Mouse (Mus musculus) ES-E14 (cell line): ENCODE data around the gene Pomgnt1. TPM values are rescaled to one million over a fixed set of nuclear protein-coding genes. Genes with fewer than 3 reads are reported as not detected.

Experiments used
- DNase-seq: peaks from one replicate; pipeline ENCODE4 v3.0.0-alpha.2; 2013; ENCODE audit warnings: low read depth, low spot score
- H3K27ac ChIP-seq: 2 replicates; pipeline ENCODE4 v1.5.1; 2012; ENCODE audit warnings: low read depth, mild to moderate bottlenecking, low read length, moderate library complexity, mixed read lengths; ENCODE audit not compliant: poor library complexity, insufficient read depth, severe bottlenecking
- H3K36me3 ChIP-seq: 2 replicates; pipeline ENCODE4 v1.6.1; 2012; ENCODE audit warnings: mild to moderate bottlenecking, low read length, moderate library complexity, mixed read lengths; ENCODE audit not compliant: control insufficient read depth, poor library complexity, insufficient read depth, severe bottlenecking
- H3K4me1 ChIP-seq, 2 experiments: fragments of 150-350 bp in 1 of 2; sonication (generic) in 1 of 2; 2 replicates each; pipeline ENCODE4 v1.6.1; 2012; ENCODE audit warnings: low read length in 2 of 2, mild to moderate bottlenecking in 1 of 2, mixed read lengths in 1 of 2; ENCODE audit not compliant: control insufficient read depth in 2 of 2, insufficient read depth in 2 of 2, poor library complexity in 1 of 2
- H3K4me3 ChIP-seq, 2 experiments: fragments of 150-350 bp in 1 of 2; sonication (generic) in 1 of 2; 2 replicates each; pipeline ENCODE4 v1.5.1; 2012; ENCODE audit warnings: low read length in 2 of 2, low read depth in 1 of 2, mild to moderate bottlenecking in 1 of 2, mixed read lengths in 1 of 2; ENCODE audit not compliant: insufficient read depth in 1 of 2, poor library complexity in 1 of 2, severe bottlenecking in 1 of 2
- H3K9ac ChIP-seq: 2 replicates; pipeline ENCODE4 v1.6.1; 2012; ENCODE audit warnings: low read depth, mild to moderate bottlenecking, low read length, mixed read lengths; ENCODE audit not compliant: poor library complexity, insufficient read depth, severe bottlenecking
- H3K9me3 ChIP-seq: fragments of 150-350 bp; sonication (generic); 2 replicates; pipeline ENCODE4 v1.6.1; 2012; ENCODE audit warnings: low read depth, mild to moderate bottlenecking, low read length; ENCODE audit not compliant: control insufficient read depth, insufficient read depth
- CHD2 ChIP-seq: IDR thresholded peaks from 2 replicates; pipeline ENCODE4 v1.6.1; 2014; ENCODE audit warnings: mild to moderate bottlenecking, low read depth, low read length, inconsistent platforms
- HCFC1 ChIP-seq: IDR thresholded peaks from 2 replicates; pipeline ENCODE4 v1.6.1; 2012; ENCODE audit warnings: low read length, inconsistent platforms, borderline replicate concordance; ENCODE audit not compliant: insufficient read depth
- MAFK ChIP-seq: IDR thresholded peaks from 2 replicates; pipeline ENCODE4 v1.6.1; 2014; ENCODE audit warnings: mild to moderate bottlenecking, low read depth, low read length, inconsistent platforms; ENCODE audit not compliant: insufficient read depth
- ZC3H11A ChIP-seq: IDR thresholded peaks from 2 replicates; pipeline ENCODE4 v1.6.1; 2012; ENCODE audit warnings: low read depth, mild to moderate bottlenecking, inconsistent platforms, low read length, borderline replicate concordance
- ZNF384 ChIP-seq: IDR thresholded peaks from 2 replicates; pipeline ENCODE4 v1.6.1; 2012; ENCODE audit warnings: low read depth, low read length, inconsistent platforms
- in situ Hi-C, 2 experiments: fragments of 600-800 bp; cut with MboI; formaldehyde crosslinking; loops; one replicate each; pipeline ENCODE4 v1.15.1; 2025; ENCODE audit warnings: low sequenced_read_pairs in 2 of 2, inconsistent platforms in 1 of 2; ENCODE audit not compliant: unreplicated experiment in 2 of 2
- total RNA-seq: library from RNA; depleted of rRNA; stranded (reverse); fragments of 300-350 nt; gene quantifications from 2 replicates; pipeline ENCODE4 v1.2.3, GENCODE M21; 2012

Pomgnt1 gene
- total RNA-seq, 1 experiment: 48.6 TPM

DNA sequence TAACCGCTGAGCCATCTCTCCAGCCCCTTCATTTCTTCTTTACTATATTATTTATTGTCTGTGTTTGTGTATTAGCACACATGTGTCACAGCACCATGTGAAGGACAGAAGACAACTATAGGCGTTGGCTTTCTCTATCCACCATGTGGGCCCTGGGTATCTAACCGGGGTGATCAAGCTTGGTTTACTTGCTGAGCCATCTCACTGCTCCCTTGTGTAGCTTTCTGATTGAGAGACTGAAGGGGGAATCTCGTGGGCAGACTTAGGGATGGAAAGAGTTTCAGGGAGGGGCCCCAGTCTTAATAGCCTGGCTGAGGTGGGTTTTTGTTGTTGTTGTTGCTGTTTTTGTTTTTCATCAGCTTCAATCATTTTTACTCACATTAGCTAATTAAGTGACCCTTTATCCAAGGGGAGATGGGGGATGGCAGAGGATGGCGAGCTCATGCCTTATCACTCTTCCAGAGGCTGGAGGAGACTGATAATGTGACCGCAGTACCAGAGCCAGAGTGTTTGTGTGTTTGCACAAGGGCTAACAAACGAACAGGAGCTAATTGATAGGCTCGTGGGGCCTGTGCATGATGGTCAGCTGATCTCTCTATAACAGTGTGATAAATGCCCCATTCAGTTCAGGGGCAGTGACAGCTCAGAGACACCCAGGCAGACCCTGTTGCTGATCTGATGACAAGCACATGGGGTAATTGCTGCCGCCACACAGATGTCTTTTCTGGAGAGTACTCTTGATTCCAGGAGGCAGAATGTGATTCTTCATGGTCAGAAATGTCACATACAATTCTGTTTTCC lies 70.1 kb downstream of the Pomgnt1 start:
- no peaks in the 10 kb centered on the region for H3K4me1 ChIP-seq
- in situ Hi-C loops: no loop called here
- no peak overlapping the region for H3K4me3 ChIP-seq
- DNase-seq: no peak
- no peak overlapping the region for H3K9ac ChIP-seq
- no peak for TF ChIP-seq ZC3H11A
- no peak for TF ChIP-seq CHD2
- TF ChIP-seq MAFK: no peak
- TF ChIP-seq ZNF384: no peak
- no peak for TF ChIP-seq HCFC1
- H3K27ac ChIP-seq: no peak overlapping the region
- no peaks in the 10 kb centered on the region for H3K9me3 ChIP-seq
- H3K36me3 ChIP-seq: no peaks in the 10 kb centered on the region

DNA sequence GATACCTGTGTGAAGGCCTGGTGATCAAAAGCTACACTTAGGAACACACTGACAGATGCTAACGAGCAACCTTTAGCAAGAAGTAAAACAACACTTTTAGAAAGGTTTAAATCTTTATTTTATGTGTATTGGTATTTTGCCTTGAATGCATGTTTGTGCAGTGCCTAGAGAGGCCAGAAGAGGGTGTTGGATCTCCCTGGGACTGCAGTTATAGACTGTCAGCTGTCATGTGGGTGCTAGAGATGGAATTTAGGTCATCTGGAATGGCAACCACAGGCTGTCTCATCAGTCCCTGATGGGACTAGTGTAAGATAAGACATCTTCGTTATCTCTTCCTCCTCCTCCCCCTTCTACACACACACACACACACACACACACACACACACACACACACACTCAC lies 74.8 kb downstream of the Pomgnt1 start:
- Histone ChIP-seq H3K9me3 (no peaks in the 10 kb centered on the region), H3K36me3 (no peaks in the 10 kb centered on the region), H3K4me3 (no peak overlapping the region), H3K27ac (no peak overlapping the region), H3K9ac (no peak overlapping the region), H3K4me1 (no peaks in the 10 kb centered on the region)
- no peak for DNase-seq
- TF ChIP-seq MAFK (no peak), CHD2 (no peak), ZNF384 (no peak), ZC3H11A (no peak), HCFC1 (no peak)
- in situ Hi-C loops: no loop called here

DNA sequence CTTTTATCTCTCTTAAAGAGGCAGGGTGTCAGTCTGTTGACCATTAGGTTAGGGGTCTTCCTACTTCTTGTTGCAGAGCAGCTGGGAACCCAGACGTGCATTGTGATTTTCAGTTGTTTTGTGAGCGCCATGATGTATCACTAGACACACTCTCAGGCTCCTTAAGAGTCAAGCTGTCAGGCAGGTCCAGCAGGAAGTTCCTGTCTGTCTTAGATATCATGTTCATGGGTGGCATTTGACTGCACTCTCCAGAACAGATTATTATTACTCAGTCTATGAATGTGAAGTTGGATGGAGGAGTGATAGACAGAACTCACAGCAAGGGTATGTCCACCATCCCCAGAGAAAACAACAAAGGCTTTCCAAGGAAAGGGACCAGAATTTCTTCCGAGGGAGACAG lies 80.8 kb downstream of the Pomgnt1 start:
- Histone ChIP-seq H3K9ac (no peak overlapping the region), H3K27ac (no peak overlapping the region), H3K4me1 (peaks cover 0 to 2% of the 10 kb centered on the region in 2 experiments; a peak in 1 of 4 replicates), H3K4me3 (no peak overlapping the region), H3K9me3 (no peaks in the 10 kb centered on the region), H3K36me3 (no peaks in the 10 kb centered on the region)
- DNase-seq: no peak
- TF ChIP-seq CHD2: no peak
- no peak for TF ChIP-seq ZC3H11A
- TF ChIP-seq ZNF384: no peak
- no peak for TF ChIP-seq HCFC1
- TF ChIP-seq MAFK: no peak
- in situ Hi-C loops: no loop called here

DNA sequence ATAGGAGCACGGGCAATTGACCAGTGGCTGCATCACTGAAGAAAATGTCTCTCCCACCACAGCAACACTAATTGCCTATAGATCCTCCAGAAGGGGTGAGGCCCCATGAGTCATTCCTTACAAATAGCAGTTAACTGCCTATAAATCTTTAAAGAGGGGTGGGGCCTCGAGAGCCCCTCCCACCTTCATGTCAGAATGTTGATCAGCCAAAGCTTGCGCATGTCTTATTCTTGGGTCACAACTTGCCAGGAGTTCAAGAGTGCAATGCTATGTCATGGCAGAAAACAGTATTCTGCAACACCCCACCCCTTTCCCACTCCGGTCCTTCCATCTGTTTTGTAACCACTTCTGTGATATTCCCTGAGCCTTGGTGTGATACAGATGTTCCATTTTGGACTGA lies 82.9 kb downstream of the Pomgnt1 start:
- Histone ChIP-seq H3K27ac (no peak overlapping the region), H3K4me3 (no peak overlapping the region), H3K36me3 (no peaks in the 10 kb centered on the region), H3K9me3 (no peaks in the 10 kb centered on the region), H3K4me1 (peaks cover 0 to 2% of the 10 kb centered on the region in 2 experiments; a peak in 1 of 4 replicates), H3K9ac (no peak overlapping the region)
- TF ChIP-seq ZNF384 (no peak), ZC3H11A (no peak), CHD2 (no peak), HCFC1 (no peak)
- in situ Hi-C loops: no loop called here
- no peak for DNase-seq
